Mouse (Mus musculus) adrenal gland, postnatal 36 days (tissue): ENCODE results near the gene Miox. TPM values are rescaled to one million over a fixed set of nuclear protein-coding genes. Genes with fewer than 3 reads are reported as not detected.

ENCODE experiments used
- DNase-seq, 2 experiments: peaks; one replicate each; pipeline ENCODE4 v3.0.0; 2021; ENCODE audit warnings: mixed read lengths in 1 of 2
- total RNA-seq, 2 experiments: library from RNA; stranded (reverse); gene quantifications; 2 replicates each; pipeline ENCODE4 v1.2.3; 2021

The Miox gene
- total RNA-seq, 2 experiments from 2014 or later = not detected

- peak; percentile 28 to 32 for DNase-seq
Measured at GRCm38 (mm10) chr15:89316146-89316545, 18.1 kb upstream of the Miox start.

- no peak for DNase-seq
Measured at GRCm38 (mm10) chr15:89321264-89321663, 12.9 kb upstream of the Miox start.

GRCm38 (mm10) chr15:89322670-89323522 is 11.3 kb upstream of the Miox start, which contains the start of gene Adm2:
TSS of gene Adm2 (plus strand) at chr15:89322720.
- no peak for DNase-seq

DNA sequence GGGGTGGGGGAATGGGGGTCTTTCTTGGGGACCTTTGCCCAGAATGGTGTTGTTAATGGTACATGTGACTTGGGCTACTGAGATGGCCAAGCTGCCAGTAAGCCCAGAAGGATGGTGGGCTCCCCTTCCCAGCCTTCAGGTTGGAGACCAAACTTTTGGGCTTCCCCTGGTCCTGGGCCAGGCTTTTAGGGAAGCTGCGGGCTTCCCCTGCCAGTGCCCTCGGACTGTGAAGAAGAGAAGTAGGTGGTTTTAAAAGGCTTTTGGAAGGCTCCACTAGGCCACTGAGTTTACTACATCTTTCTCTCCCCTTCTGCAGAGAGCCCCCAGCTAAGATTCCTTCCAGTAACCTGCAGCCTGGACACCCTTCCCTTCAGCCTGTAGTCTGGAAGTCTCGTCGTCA is 10.5 kb upstream of the Miox start:
- no peak for DNase-seq

DNA sequence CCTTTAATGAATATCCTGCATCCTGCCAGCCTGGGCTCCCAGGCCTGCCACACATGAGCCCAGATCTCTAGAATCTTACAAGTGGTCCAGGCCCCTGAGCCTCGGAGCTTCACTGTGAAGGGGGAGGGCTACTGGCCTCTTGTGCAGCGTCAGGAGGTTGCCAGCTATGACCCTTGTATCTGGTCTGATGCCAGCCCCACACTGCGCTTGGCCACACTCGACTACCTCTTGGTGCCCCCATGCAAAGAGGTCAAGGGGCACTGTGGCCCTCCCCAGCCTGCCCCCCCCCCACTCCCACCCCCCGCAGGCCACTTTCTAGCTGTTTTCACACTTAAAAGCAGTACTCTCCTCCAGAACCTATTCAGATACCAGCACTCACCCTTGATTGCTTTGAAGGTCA is 7.8 kb upstream of the Miox start:
- DNase-seq = no peak

GRCm38 (mm10) chr15:89334774-89335537 is 758 bp downstream of the Miox start:
- no peak for DNase-seq

DNA sequence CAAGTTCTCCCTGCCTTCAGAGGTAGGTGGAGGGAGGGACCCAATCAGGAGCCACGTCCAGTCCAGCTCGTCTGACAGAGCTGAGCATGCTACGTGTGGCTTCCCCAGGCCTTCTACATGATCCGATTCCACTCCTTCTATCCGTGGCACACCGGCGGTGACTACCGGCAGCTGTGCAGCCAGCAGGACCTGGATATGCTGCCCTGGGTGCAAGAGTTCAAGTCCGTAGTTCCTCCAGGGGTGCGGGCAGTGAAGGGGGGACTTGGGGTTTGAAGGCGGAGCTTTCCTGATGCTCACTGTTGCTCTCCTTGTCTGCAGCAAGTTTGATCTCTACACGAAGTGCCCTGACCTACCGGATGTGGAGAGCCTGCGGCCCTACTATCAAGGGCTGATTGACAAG is 2.2 kb downstream of the Miox start:
- DNase-seq = no peak

DNA sequence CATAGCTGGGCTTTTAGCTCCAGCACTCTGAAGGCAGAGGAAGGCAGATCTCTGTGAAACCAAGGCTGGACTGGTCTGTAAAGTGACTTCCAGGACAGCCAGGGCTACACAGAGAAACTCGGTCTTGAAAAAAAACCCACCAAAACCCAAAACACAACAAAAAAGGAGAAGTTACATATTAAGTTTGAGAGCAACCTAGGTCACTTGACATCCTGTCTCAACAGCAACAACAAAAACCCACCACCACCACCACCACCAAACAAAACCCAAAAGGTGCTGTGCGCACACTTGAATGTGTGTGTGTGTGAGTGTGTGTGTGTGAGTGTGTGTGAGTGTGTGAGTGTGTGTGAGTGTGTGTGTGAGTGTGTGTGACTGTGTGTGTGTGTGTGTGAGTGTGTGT is 5.5 kb downstream of the Miox start:
- no peak for DNase-seq

DNA sequence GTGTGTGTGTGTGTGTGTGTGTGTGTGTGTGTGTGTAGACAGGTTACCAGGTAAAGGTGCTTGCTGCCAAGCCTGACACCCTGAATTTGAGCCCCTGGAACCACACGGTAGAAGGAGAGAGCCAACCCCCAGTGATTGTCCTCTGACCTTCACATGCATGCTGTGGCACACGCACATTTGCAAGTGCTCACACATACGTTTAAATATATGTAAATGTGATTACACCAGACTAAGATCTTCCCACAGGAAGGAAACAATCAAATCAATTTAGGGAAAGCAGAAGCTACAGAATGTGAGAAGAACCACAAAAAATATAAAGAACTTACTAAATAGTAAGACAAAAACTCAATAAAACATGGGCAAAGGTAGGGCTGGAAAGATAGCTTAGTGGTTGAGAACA is 5.9 kb downstream of the Miox start:
- no peak for DNase-seq

- DNase-seq = no peak
Measured at GRCm38 (mm10) chr15:89341678-89342077, 7.5 kb downstream of the Miox start.

DNA sequence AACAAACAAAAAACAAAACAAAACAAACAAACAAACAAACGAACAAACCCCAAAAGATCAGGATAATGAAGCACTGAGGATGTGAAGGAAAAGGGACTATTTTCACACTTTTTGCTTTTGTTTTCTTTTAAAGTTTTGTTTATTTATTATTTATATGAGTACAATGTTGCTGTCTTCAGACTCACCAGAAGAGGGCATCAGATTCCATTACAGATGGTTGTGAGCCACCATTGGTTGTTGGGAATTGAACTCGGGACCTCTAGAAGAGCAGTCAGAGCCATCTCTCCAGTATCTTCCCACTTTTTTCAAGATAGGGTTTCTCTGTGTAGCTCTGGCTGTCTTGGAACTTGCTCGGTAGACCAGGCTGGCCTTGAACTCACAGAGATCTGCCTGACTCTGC is 9.1 kb downstream of the Miox start:
- DNase-seq = no peak

- peak in 1 of 2 experiments; percentile 10 for DNase-seq
Measured at GRCm38 (mm10) chr15:89350447-89350846, 16.2 kb downstream of the Miox start.

DNA sequence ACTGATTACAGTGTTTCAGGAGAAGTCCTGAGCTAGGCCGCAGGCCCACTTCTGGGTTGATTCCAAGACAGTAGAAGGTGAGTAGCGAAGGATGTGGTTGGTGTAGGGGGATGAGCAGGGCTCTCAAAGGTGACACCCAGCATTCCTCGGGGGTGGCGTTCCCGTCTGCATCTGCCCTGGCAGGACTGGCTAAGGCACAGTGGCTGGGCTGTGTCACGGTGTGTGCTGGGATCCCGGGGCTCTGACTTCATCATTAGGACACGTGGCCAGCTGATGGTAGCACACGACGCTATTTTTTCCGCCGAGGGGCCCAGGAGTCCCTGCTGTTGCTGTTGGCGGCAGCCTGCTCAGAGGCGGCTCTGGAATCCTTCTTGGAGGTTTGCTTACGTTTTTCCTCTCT is 17.1 kb downstream of the Miox start:
- no peak for DNase-seq

DNA sequence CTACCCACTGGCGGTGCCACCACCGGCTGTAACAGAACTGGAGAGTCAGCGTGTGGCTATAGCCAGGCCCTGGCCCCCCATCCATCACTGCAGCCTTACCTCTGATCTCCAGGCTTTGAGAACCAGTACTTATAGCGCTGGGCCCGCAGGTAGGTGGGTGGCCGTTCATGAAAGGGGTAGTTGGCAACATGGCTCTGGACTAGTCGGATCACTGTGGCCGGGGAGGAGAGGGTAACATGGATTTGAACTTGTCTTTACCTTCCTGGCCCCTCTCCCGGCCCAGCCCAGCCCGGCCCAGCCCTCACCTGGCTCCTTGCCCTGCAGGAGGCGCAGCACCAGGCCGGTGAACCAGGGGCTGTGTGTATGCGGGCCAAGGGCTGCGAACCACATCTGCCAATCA is 17.9 kb downstream of the Miox start:
- no peak for DNase-seq

DNA sequence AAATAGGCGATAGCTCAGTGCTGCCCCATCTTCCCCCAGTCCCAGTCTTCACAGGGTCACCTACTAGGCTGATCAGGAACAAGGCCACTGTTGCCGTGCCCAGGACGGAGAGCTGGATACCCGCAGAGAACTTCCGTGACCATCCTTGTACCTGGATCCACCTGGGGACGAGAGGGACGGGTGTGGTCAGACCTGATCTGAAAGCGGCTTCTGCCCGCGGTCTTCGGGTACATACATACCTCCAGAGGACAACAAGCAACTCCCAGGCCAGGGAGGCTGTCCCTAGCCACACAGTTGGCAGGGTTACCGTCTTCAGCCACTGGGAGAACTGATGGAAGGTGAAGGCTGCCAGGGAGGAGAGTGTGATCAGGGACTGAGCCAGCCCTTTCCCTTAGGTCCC is 18.6 kb downstream of the Miox start:
- no peak for DNase-seq

DNA sequence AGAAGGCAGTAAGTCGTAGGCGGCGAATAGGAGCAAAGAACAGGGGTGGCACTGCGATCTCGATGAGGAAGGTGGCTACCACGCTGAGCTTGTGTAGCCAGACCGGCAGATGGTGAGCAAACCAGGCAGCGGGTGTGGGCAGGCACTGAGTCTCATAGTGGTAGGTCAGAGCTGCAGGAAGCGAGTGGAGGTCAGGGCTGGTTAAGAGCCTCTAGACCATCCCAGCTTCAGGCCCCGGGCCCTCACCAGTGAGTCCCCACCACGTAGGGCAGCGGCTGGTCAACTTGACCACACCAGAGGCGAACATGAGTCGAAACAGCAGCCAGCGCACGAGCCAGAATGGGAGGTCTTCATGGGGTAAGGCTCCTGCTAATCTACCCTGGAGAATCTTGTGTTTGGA is 19.6 kb downstream of the Miox start:
- DNase-seq = no peak

DNA sequence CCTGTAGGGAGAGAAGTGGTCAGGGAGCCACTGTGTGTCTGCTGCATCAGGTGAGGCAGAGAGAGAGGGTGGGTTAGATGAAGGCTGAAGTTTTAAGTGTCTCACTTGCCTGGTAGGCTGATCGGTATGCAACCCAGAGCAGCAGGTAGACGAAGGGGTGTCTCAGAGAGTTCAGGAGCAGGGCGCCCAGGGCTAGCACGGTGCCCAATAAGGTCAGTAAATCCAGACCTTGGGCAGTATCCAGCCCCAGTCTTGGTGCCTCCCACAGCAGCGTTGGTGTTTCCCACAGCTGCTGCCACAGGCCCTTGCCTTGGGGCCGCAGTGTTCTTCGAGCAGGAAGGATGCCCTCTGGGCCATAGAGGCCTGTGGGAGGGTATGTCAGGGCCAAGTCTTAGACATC is 20.3 kb downstream of the Miox start:
- no peak for DNase-seq

GRCm38 (mm10) chr15:89355241-89356187 is 21.3 kb downstream of the Miox start, which contains the start of the genes Lmf2 and Ncaph2:
TSS of gene Lmf2 (minus strand) at chr15:89355659.
TSS of gene Ncaph2 (plus strand) at chr15:89355719.
- DNase-seq = peak; percentile 97 to 98

- peak; percentile 73 to 81 for DNase-seq
Measured at GRCm38 (mm10) chr15:89356372-89356771, 22.2 kb downstream of the Miox start.

GRCm38 (mm10) chr15:89358784-89359183 is 24.6 kb downstream of the Miox start:
- DNase-seq = no peak

DNA sequence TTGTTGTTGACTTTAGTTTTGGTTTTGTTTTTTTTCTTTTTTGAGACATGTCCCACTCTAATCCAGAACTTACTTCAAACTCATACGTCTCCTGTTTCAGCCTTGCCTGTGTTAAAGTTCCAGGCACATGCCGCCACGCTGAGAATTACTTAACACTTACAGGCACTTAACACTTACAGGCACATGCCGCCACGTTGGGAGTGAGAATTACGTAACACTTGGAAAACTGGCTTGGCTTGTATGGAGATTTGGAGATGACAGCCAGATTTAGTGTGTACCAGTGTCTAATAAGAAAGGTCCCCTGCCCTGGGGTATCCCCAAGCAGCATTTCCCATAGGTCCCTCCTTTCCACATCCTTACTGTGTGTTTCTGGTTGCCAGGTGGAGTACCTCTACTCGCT is 28.9 kb downstream of the Miox start:
- no peak for DNase-seq

- no peak for DNase-seq
Measured at GRCm38 (mm10) chr15:89365141-89365551, 30.9 kb downstream of the Miox start.
